Mouse (Mus musculus) midbrain, embryonic 16.5 days (tissue): Measurements from ENCODE around the gene Gm20604. TPM values are rescaled to one million over a fixed set of nuclear protein-coding genes. Genes with fewer than 3 reads are reported as not detected.

Experiments used
- ATAC-seq: fragments of 200-750 bp; cut with Nextera tagmentation; 2 replicates; pipeline ENCODE4 v1.8.0; 2017; ENCODE audit warnings: moderate TSS enrichment
- H3K27ac ChIP-seq: fragments of 300-500 bp; sonication (generic); 2 replicates; pipeline ENCODE4 v1.5.1; 2014; ENCODE audit warnings: mild to moderate bottlenecking, low read length, mixed read lengths
- H3K27me3 ChIP-seq: fragments of 300-500 bp; sonication (generic); 2 replicates; pipeline ENCODE4 v1.6.1; 2014; ENCODE audit warnings: low read depth, low read length, mixed read lengths; ENCODE audit not compliant: control insufficient read depth, insufficient read depth
- H3K36me3 ChIP-seq: fragments of 300-500 bp; sonication (generic); 2 replicates; pipeline ENCODE4 v1.6.1; 2014; ENCODE audit warnings: mild to moderate bottlenecking, low read length, moderate library complexity, mixed read lengths; ENCODE audit not compliant: control insufficient read depth, insufficient read depth
- H3K4me1 ChIP-seq: fragments of 300-500 bp; sonication (generic); 2 replicates; pipeline ENCODE4 v1.6.1; 2014; ENCODE audit warnings: mild to moderate bottlenecking, low read length, mixed read lengths; ENCODE audit not compliant: control insufficient read depth, insufficient read depth
- H3K4me2 ChIP-seq: fragments of 300-500 bp; sonication (generic); 2 replicates; pipeline ENCODE4 v1.6.1; 2014; ENCODE audit warnings: mild to moderate bottlenecking, low read length, mixed read lengths
- H3K4me3 ChIP-seq: fragments of 300-500 bp; sonication (generic); 2 replicates; pipeline ENCODE4 v1.5.1; 2014; ENCODE audit warnings: low read depth, mild to moderate bottlenecking, low read length, moderate library complexity, mixed read lengths
- H3K9ac ChIP-seq: fragments of 300-500 bp; sonication (generic); 2 replicates; pipeline ENCODE4 v1.6.1; 2014; ENCODE audit warnings: low read depth, low read length, mixed read lengths
- H3K9me3 ChIP-seq: fragments of 300-500 bp; sonication (generic); replicated peaks from 2 replicates; pipeline ENCODE4 v1.6.1; 2014; ENCODE audit warnings: mild to moderate bottlenecking, low read length, mixed read lengths; ENCODE audit not compliant: control insufficient read depth, poor library complexity, severe bottlenecking
- WGBS: fragments of 180-500 bp; shearing (Covaris S2); extraction: QIAGEN DNeasy Blood & Tissue Kit; methylation state at CpG from one replicate; pipeline ENCODE4 v1.1.7; 2014; 5-methylcytosine and 5-hydroxymethylcytosine counted together
- polyA plus RNA-seq: library from polyadenylated mRNA; unstranded; fragments of >200 nt; fragmentation: Nextera tagmentation; extraction: Ambion mirVana; gene quantifications from 2 replicates; pipeline ENCODE4 v1.2.1, GENCODE M21; 2015

Gene Gm20604
- polyA plus RNA-seq, 1 experiment from 2014 or later: 50.9 TPM

- H3K36me3 ChIP-seq: no peaks in the 10 kb centered on the region
- ATAC-seq: no peak
- 84% methylated on average over 10 of the region's 10 CpGs for WGBS
- H3K27me3 ChIP-seq: no peaks in the 10 kb centered on the region
- H3K9ac ChIP-seq: no peak overlapping the region
- H3K4me2 ChIP-seq: no peak overlapping the region
- H3K4me1 ChIP-seq: no peaks in the 10 kb centered on the region; the same call in 1 of the 2 replicates
- no peak overlapping the region for H3K27ac ChIP-seq
- H3K9me3 ChIP-seq: no peaks in the 10 kb centered on the region
- no peak overlapping the region for H3K4me3 ChIP-seq
These were observed 43.6 kb downstream of the Gm20604 start for GRCm38 (mm10) chr12:102714654-102715395.

DNA sequence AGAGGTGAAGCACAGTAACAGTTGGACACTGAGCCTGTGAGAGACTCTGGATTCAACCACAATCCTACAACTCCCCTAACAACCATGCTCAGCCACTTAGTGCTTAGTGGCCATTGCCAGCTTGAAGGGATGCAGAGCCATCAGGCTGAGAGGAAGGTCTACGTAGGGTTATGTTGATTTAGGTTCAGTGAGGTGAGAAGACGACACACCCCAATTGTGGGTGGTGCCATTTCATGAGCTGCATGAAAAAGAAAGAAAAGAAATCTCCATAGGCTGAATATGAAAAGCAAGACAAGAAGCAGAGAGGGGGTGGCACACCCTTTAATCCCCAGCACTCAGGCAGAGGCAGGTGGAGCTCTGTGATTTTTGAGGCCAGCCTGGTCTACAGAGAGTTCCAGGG, 44.4 kb downstream of the Gm20604 start:
- Histone ChIP-seq H3K4me1 (no peaks in the 10 kb centered on the region), H3K9ac (no peak overlapping the region), H3K9me3 (no peaks in the 10 kb centered on the region), H3K36me3 (no peaks in the 10 kb centered on the region), H3K27me3 (no peaks in the 10 kb centered on the region), H3K4me3 (no peak overlapping the region), H3K27ac (no peak overlapping the region), H3K4me2 (no peak overlapping the region)
- ATAC-seq: no peak
- WGBS: 65% methylated on average over 2 of the region's 2 CpGs

GRCm38 (mm10) chr12:102713153-102713865, 45.2 kb downstream of the Gm20604 start:
- Histone ChIP-seq H3K4me3 (no peak overlapping the region), H3K27me3 (no peaks in the 10 kb centered on the region), H3K27ac (no peak overlapping the region), H3K9ac (no peak overlapping the region), H3K4me2 (no peak overlapping the region), H3K36me3 (no peaks in the 10 kb centered on the region), H3K9me3 (no peaks in the 10 kb centered on the region), H3K4me1 (no peaks in the 10 kb centered on the region)
- no peak for ATAC-seq
- WGBS: 84% methylated on average over 20 of the region's 20 CpGs

DNA sequence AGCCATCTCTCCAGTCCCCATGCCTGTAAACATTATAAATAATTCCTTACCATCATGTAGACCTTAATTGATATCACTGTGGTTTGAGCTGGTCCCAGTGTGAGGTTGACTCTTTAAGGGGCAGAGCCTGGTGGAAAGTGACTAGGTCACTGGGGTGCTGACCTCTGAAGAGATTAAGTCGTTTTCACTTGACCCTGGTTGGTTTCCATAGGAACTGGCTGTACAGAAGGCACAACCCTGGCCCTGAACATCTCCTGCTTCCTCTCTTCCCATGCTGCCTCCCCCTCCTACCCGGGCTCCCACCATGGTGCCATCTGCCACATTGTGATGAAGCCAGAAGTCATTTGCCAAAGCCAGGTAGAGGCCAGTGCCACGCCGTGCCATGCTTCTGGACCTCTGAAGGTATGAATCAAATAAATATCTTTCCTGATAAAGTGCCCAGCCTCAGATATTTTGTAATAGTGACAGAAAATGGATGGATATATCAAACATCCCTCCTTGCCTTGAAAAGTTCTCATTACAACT, 47.6 kb downstream of the Gm20604 start:
- Histone ChIP-seq H3K4me2 (no peak overlapping the region), H3K36me3 (no peaks in the 10 kb centered on the region), H3K4me3 (no peak overlapping the region), H3K27ac (no peak overlapping the region), H3K4me1 (peaks cover 1% of the 10 kb centered on the region), H3K9me3 (no peaks in the 10 kb centered on the region), H3K27me3 (no peaks in the 10 kb centered on the region), H3K9ac (no peak overlapping the region)
- no peak for ATAC-seq
- WGBS: 53% methylated on average over 4 of the region's 4 CpGs

GRCm38 (mm10) chr12:102709896-102710295, 48.6 kb downstream of the Gm20604 start:
- H3K27me3 ChIP-seq: no peaks in the 10 kb centered on the region
- H3K9me3 ChIP-seq: no peaks in the 10 kb centered on the region
- peaks cover 7% of the 10 kb centered on the region for H3K4me1 ChIP-seq
- H3K9ac ChIP-seq: no peak overlapping the region
- WGBS: 92% methylated on average over 5 of the region's 5 CpGs
- H3K27ac ChIP-seq: no peak overlapping the region
- no peak overlapping the region for H3K4me2 ChIP-seq
- no peaks in the 10 kb centered on the region for H3K36me3 ChIP-seq
- H3K4me3 ChIP-seq: no peak overlapping the region
- no peak for ATAC-seq

GRCm38 (mm10) chr12:102708220-102708619, 50.3 kb downstream of the Gm20604 start:
- no peaks in the 10 kb centered on the region for H3K36me3 ChIP-seq
- WGBS: 68% methylated on average over 11 of the region's 11 CpGs
- H3K27me3 ChIP-seq: no peaks in the 10 kb centered on the region
- no peak overlapping the region for H3K27ac ChIP-seq
- H3K9me3 ChIP-seq: no peaks in the 10 kb centered on the region
- no peak overlapping the region for H3K4me2 ChIP-seq
- no peak overlapping the region for H3K4me3 ChIP-seq
- H3K4me1 ChIP-seq: peaks cover 12% of the 10 kb centered on the region
- ATAC-seq: no peak
- no peak overlapping the region for H3K9ac ChIP-seq

DNA sequence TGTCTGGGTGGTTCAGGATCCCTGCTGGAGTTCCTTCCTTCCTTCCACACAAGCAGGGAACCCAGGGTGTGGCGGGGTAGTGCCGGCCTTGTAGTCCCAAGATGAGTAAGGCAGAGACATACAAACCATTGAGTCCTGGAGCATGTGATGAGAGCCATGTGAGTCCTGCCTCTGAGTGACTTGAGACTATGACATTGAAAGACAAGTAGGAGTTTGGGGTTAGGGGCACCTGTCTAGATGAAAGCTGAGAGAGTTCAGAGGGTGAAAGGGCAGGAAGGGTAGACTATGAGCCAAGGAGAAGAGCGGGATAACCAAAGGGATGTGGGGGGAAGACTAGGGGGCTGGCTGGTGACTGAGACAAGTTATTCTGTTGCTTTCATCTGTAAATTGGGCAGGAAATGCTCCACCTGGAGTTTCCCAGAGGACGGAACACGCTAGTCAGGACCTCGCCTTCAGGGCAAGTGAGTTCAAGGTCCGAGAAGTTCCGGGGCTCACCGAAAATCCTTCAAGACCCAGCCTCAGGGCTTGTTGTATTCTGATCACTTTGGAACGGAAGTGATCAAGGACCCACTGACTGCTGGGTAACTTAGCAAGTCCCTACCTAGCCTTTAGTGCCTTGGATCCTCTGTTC, 51.5 kb downstream of the Gm20604 start:
- Histone ChIP-seq H3K36me3 (no peaks in the 10 kb centered on the region), H3K27me3 (no peaks in the 10 kb centered on the region), H3K9me3 (no peaks in the 10 kb centered on the region), H3K27ac (no peak overlapping the region), H3K4me1 (peaks cover 22% of the 10 kb centered on the region), H3K4me2 (no peak overlapping the region), H3K4me3 (no peak overlapping the region), H3K9ac (no peak overlapping the region)
- no peak for ATAC-seq
- 93% methylated on average over 10 of the region's 10 CpGs for WGBS

GRCm38 (mm10) chr12:102705906-102706640, 52.4 kb downstream of the Gm20604 start:
- peak overlapping the region; percentile 64 for H3K4me2 ChIP-seq
- peak overlapping the region; percentile 78; the same call in 1 of the 2 replicates for H3K9ac ChIP-seq
- no peaks in the 10 kb centered on the region for H3K27me3 ChIP-seq
- peaks cover 25% of the 10 kb centered on the region for H3K4me1 ChIP-seq
- no peak for ATAC-seq
- no peaks in the 10 kb centered on the region for H3K36me3 ChIP-seq
- H3K4me3 ChIP-seq: peak overlapping the region; percentile 63; the same call in 1 of the 2 replicates
- 73% methylated on average over 6 of the region's 6 CpGs for WGBS
- no peaks in the 10 kb centered on the region for H3K9me3 ChIP-seq
- no peak overlapping the region for H3K27ac ChIP-seq
